Mouse (Mus musculus) stomach, embryonic 14.5 days (tissue): ENCODE measurements around the gene Muc3. TPM values are rescaled to one million over a fixed set of nuclear protein-coding genes. Genes with fewer than 3 reads are reported as not detected.

Experiments
- polyA plus RNA-seq: library from polyadenylated mRNA; unstranded; fragments of >200 nt; fragmentation: Nextera tagmentation; extraction: Ambion mirVana; gene quantifications from 2 replicates; pipeline ENCODE4 v1.2.1, GENCODE M21; 2014

The Muc3 gene
- polyA plus RNA-seq, 1 experiment from 2014 or later: not detected

Other genes starting within 250 kb of the Muc3 start
- 65.9 and 75.1 TPM in 2 replicates for gene Ift22, start 241.2 kb downstream of the Muc3 start, polyA plus RNA-seq
- 283 and 304 TPM in 2 replicates for gene Fis1, start 196.0 kb downstream of the Muc3 start, polyA plus RNA-seq
- 6.7 TPM in 2 replicates for gene Cldn15, start 182.7 kb downstream of the Muc3 start, polyA plus RNA-seq
- gene Plod3, start 162.3 kb downstream of the Muc3 start, polyA plus RNA-seq: 40.1 and 41.5 TPM in 2 replicates
- 101 and 108 TPM in 2 replicates for gene Znhit1, start 161.3 kb downstream of the Muc3 start, polyA plus RNA-seq
- gene Vgf, start 122.9 kb downstream of the Muc3 start, polyA plus RNA-seq: 0.65 and 0.83 TPM in 2 replicates
- 146 and 159 TPM in 2 replicates for gene Ap1s1, start 103.2 kb downstream of the Muc3 start, polyA plus RNA-seq
- 0.27 and 0.33 TPM in 2 replicates for gene Serpine1, start 77.1 kb downstream of the Muc3 start, polyA plus RNA-seq
- 10.9 and 12.0 TPM in 2 replicates for gene Trim56, start 33.1 kb downstream of the Muc3 start, polyA plus RNA-seq
- gene Muc3a, start 63.1 kb upstream of the Muc3 start, polyA plus RNA-seq: 0.26 and 0.27 TPM in 2 replicates
- gene Ache, start 138.2 kb upstream of the Muc3 start, polyA plus RNA-seq: 11.9 and 12.1 TPM in 2 replicates
- 8.1 and 8.5 TPM in 2 replicates for gene Ufsp1, start 145.3 kb upstream of the Muc3 start, polyA plus RNA-seq
- gene Srrt, start 158.4 kb upstream of the Muc3 start, polyA plus RNA-seq: 111 and 120 TPM in 2 replicates
- 75.3 and 76.2 TPM in 2 replicates for gene Trip6, start 165.1 kb upstream of the Muc3 start, polyA plus RNA-seq
- gene Slc12a9, start 184.3 kb upstream of the Muc3 start, polyA plus RNA-seq: 8.0 and 10.1 TPM in 2 replicates
- 42.0 and 44.6 TPM in 2 replicates for gene Ephb4, start 200.8 kb upstream of the Muc3 start, polyA plus RNA-seq